Mouse (Mus musculus): Measurements from ENCODE around the gene Pcgf5. TPM values are rescaled to one million over a fixed set of nuclear protein-coding genes. Genes with fewer than 3 reads are reported as not detected.

Gene Pcgf5
- polyA plus RNA-seq (2016; fragmentation: Nextera tagmentation; extraction: Ambion mirVana), result 9.8 and 10.1 TPM in 2 replicates

DNA sequence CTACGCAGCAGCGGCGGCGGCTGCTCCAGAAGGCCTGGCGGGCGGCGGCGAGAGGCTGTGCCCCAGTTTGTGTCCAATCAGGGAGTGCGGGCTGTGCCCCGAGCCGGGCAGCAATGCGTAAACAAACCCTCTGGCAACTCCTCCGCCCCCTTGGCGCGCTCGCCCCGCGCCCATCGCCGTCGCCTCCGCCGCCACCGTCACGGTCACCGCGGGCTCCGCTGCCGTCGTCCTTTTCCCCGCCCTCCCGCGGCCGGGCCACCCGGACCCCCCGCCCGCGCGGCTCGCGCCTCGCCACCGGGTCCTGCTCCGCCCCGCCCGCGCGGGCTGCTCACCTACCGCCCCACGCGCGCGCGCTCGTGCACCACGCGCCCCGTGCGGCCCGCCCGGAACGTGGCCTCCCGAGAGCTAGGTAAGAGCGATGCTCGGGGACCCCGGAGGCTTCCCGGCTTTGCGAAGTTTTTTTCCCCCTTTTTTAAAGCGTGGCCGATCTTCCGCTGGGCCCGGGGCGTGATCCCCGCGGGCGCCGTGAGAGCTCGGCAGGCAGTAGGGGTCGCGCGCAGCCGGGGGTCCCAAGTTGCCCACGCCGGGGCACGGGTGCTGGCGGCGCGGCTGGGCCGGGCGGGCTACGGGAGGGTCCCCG is at the start of gene Pcgf5:
Gene Pcgf5, plus strand, starts transcription at position 149 of the 640 bp plus-strand sequence.
- peak within 1 kb of the TSS; percentile 100 for H3K4me2 ChIP-seq (replicated peaks)
- H3K27me3 ChIP-seq, result peaks cover 50% of the 10 kb centered on the region
- H3K36me3 ChIP-seq, result no peaks in the 10 kb centered on the region
- 1% methylated on average over 77 of the region's 92 CpGs for WGBS
- H3K4me3 ChIP-seq, result peak within 1 kb of the TSS; percentile 74
- H3K27ac ChIP-seq, result no peak within 1 kb of the TSS
- H3K9me3 ChIP-seq (replicated peaks), result no peaks in the 10 kb centered on the region
- peak; percentile 79 for ATAC-seq (ENCODE audit: low FRiP score)
- no peaks in the 10 kb centered on the region for H3K4me1 ChIP-seq
- H3K9ac ChIP-seq, result peak within 1 kb of the TSS; percentile 63

DNA sequence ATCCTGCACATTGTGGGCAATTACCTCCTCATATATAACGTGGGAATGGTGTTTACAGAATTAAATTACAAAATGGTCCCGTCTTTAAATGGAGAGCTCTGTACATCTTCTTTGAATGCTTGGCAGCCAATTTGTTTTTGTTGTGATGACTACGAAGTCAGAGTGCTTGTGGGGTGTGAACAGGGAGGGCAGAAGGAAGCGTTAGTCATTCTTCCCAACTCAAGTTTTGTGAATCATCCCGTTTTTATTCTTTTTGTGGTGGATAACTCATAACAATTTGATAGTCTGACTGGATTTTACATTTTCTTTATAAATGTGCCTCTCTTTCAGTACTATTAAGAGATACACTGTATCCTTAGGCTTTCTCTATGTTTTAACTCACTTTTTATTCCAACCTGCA is 42.6 kb upstream of the Pcgf5 start:
- no peak for ATAC-seq (ENCODE audit: low FRiP score)
- 85% methylated on average over 5 of the region's 5 CpGs for WGBS
- no peaks in the 10 kb centered on the region for H3K9me3 ChIP-seq (replicated peaks)

DNA sequence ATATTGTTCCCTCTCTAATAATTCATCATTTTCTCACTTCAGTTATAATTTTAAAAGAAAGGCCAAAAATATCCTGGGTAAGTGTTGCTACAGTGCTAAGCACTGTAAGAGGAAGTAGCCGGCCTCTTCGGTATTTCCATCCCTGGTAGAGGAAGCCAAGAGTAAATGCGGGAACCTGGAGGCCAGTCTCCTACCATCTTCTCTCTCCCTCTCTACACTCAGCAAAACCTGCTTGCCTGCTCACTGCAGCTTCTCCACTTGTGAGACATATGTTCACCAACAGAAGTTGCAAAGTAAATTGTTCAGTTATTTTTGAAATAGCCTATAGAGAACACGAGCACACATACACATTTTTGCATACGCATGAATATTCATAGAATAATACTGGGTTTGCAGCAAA is 34.1 kb upstream of the Pcgf5 start:
- Histone ChIP-seq H3K27me3 (no peaks in the 10 kb centered on the region), H3K9ac (no peak overlapping the region), H3K36me3 (no peaks in the 10 kb centered on the region), H3K4me1 (no peaks in the 10 kb centered on the region), H3K9me3 (replicated peaks) (no peaks in the 10 kb centered on the region), H3K4me3 (no peak overlapping the region), H3K27ac (no peak overlapping the region), H3K4me2 (replicated peaks) (no peak overlapping the region)
- ATAC-seq (ENCODE audit: low FRiP score), result no peak
- 89% methylated on average over 5 of the region's 5 CpGs for WGBS

More for the DNA sequence above, 42.6 kb upstream of the Pcgf5 start:
- no peak overlapping the region for H3K4me3 ChIP-seq
- H3K9ac ChIP-seq, result no peak overlapping the region
- no peak overlapping the region for H3K4me2 ChIP-seq (replicated peaks)
- no peaks in the 10 kb centered on the region for H3K27me3 ChIP-seq
- no peak overlapping the region for H3K27ac ChIP-seq
- H3K36me3 ChIP-seq, result no peaks in the 10 kb centered on the region
- no peaks in the 10 kb centered on the region for H3K4me1 ChIP-seq

DNA sequence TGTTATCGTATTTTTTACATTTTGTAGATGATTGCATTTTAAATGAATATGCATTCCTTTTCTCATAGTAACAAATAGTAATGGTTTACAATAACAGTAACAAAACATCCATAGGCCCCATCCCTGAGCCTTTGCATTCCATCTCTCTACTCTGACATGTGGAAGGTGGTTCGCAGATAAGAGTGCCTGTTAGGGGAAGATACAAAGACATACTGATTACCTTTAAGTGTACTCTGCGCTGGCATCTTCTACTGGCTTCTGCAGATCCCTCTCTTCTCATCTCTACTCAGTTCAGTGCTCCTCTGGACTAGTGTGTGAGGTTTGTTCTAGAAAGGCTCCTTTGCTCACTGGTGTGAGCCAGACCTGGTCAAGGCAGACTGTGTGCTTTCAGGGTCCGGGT is 28.4 kb upstream of the Pcgf5 start:
- Histone ChIP-seq H3K4me2 (replicated peaks) (no peak overlapping the region), H3K9ac (no peak overlapping the region), H3K4me3 (no peak overlapping the region), H3K4me1 (no peaks in the 10 kb centered on the region), H3K9me3 (replicated peaks) (no peaks in the 10 kb centered on the region), H3K27ac (no peak overlapping the region), H3K36me3 (no peaks in the 10 kb centered on the region), H3K27me3 (no peaks in the 10 kb centered on the region)
- ATAC-seq (ENCODE audit: low FRiP score), result no peak
- WGBS, result 91% methylated on average over 4 of the region's 4 CpGs

DNA sequence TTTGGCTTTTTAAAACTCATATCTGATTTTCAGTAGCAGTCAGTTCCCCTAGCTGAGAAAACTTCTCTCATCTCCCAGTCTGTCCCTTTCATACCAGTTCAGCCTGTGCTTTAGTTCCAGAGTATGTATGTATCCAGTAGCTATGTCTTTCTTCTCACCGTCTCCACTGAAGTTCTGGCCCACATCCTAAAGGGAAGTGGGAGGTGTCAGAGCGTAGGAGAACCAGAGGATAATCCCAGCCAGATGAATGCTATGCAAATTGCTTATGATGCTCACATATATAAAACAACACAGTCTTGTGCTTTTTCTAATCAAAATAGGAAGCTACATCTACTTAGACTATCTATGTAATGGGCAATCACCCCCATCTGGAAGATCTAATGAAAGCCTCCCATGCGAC is 27.0 kb upstream of the Pcgf5 start:
- 92% methylated on average over 3 of the region's 3 CpGs for WGBS
- H3K9me3 ChIP-seq (replicated peaks), result no peaks in the 10 kb centered on the region
- ATAC-seq (ENCODE audit: low FRiP score), result no peak

DNA sequence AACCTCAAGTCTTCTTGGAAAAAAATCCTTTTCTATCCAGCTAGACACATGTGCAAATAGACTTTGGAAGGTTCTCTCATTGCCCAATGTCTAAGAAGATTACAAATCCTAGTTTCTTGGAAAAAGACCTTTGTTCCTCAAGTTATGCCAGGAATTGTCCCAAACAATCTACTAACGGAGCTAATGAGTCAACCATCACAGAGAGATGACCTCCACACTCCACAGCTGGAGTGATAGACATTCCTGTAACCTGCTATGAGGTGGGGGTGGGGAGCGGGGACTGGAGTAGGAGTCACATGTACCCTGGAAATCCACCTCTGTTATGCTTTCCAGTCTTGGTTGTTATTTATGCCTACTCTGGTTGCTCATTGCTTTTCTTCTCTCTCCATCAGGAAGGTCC is 24.8 kb upstream of the Pcgf5 start:
- Histone ChIP-seq H3K27ac (no peak overlapping the region), H3K4me3 (no peak overlapping the region), H3K4me2 (replicated peaks) (no peak overlapping the region), H3K9me3 (replicated peaks) (no peaks in the 10 kb centered on the region), H3K9ac (no peak overlapping the region), H3K4me1 (no peaks in the 10 kb centered on the region), H3K36me3 (no peaks in the 10 kb centered on the region), H3K27me3 (no peaks in the 10 kb centered on the region)
- ATAC-seq (ENCODE audit: low FRiP score), result no peak
- WGBS, result 73% methylated on average over 2 of the region's 2 CpGs

More for the DNA sequence above, 27.0 kb upstream of the Pcgf5 start:
- Histone ChIP-seq H3K4me2 (replicated peaks) (no peak overlapping the region), H3K36me3 (no peaks in the 10 kb centered on the region), H3K4me3 (no peak overlapping the region), H3K9ac (no peak overlapping the region), H3K27me3 (no peaks in the 10 kb centered on the region), H3K27ac (no peak overlapping the region), H3K4me1 (no peaks in the 10 kb centered on the region)

DNA sequence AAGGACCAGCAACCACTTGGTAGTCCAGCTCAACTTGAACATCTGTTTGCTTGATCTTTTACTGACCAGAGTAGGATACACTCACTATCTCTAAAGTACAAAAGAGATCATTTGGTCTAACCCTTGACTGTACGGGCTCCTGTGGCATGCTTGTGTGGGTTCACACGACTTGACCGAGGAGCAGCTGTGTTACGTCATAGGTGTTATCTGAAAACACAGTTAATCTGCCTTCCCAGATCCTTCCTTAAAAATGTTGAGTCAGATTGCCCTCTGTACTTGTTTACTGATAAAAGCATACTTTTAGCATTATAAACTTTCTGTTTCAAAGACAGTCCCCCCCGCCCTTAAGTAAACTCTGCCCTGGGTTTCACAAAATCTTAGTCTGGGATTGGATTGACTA is 19.4 kb upstream of the Pcgf5 start:
- Histone ChIP-seq H3K27ac (no peak overlapping the region), H3K27me3 (no peaks in the 10 kb centered on the region), H3K9ac (no peak overlapping the region), H3K9me3 (replicated peaks) (no peaks in the 10 kb centered on the region), H3K4me3 (no peak overlapping the region), H3K36me3 (no peaks in the 10 kb centered on the region), H3K4me1 (no peaks in the 10 kb centered on the region), H3K4me2 (replicated peaks) (no peak overlapping the region)
- 86% methylated on average over 5 of the region's 5 CpGs for WGBS
- ATAC-seq (ENCODE audit: low FRiP score), result no peak

DNA sequence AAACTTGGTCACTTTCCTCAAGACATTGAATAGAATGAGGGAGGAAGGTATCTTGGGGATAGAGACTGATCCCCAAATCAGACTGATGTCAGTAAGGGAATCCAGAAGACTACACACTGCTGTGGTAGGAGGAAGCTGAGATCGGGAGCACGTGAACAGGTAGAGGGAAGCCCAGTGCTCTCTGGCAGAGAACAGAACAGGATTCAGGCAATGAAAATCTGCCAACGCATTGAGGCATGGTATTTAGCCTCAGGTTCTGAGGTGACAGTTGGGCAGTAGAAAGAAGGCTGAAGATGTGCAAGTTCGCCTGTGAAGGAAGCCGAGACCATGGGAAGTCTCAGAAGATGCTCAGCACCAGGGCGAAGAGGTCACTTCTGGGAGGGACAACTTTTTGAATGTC is 733 bp upstream of the Pcgf5 start:
- ATAC-seq (ENCODE audit: low FRiP score), result no peak
- Histone ChIP-seq H3K4me1 (no peaks in the 10 kb centered on the region), H3K9ac (no peak overlapping the region), H3K9me3 (replicated peaks) (no peaks in the 10 kb centered on the region), H3K4me3 (no peak overlapping the region; the same call in 1 of the 2 replicates), H3K27me3 (peaks cover 50% of the 10 kb centered on the region), H3K36me3 (no peaks in the 10 kb centered on the region), H3K4me2 (replicated peaks) (peak overlapping the region; percentile 100), H3K27ac (no peak overlapping the region)
- WGBS, result 25% methylated on average over 6 of the region's 6 CpGs

DNA sequence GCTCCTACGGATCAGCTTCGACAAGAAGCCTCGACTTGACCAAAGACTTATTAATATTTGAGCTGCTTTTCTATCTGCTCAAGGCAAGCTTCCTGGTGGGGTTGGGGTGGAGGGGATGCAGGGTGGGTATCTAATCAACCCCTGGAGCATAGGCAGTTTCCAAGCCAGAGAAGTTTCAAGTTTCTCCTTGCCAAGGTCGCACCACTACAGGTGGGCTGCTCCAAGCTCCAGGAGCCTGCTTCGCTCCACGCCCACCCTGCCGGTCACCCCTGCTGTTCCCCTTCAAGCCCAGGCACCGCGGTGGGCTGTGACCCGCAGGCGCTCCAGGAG is 313 bp upstream of the Pcgf5 start:
- H3K27me3 ChIP-seq, result peaks cover 50% of the 10 kb centered on the region
- no peak; the same call in 1 of the 2 replicates for ATAC-seq (ENCODE audit: low FRiP score)
- no peak overlapping the region for H3K27ac ChIP-seq
- H3K36me3 ChIP-seq, result no peaks in the 10 kb centered on the region
- H3K4me3 ChIP-seq, result peak overlapping the region; percentile 74
- whole genome bisulfite sequencing, result 1% methylated on average over 11 of the region's 11 CpGs
- peak overlapping the region; percentile 63 for H3K9ac ChIP-seq
- H3K4me1 ChIP-seq, result no peaks in the 10 kb centered on the region
- no peaks in the 10 kb centered on the region for H3K9me3 ChIP-seq (replicated peaks)
- peak overlapping the region; percentile 100 for H3K4me2 ChIP-seq (replicated peaks)

DNA sequence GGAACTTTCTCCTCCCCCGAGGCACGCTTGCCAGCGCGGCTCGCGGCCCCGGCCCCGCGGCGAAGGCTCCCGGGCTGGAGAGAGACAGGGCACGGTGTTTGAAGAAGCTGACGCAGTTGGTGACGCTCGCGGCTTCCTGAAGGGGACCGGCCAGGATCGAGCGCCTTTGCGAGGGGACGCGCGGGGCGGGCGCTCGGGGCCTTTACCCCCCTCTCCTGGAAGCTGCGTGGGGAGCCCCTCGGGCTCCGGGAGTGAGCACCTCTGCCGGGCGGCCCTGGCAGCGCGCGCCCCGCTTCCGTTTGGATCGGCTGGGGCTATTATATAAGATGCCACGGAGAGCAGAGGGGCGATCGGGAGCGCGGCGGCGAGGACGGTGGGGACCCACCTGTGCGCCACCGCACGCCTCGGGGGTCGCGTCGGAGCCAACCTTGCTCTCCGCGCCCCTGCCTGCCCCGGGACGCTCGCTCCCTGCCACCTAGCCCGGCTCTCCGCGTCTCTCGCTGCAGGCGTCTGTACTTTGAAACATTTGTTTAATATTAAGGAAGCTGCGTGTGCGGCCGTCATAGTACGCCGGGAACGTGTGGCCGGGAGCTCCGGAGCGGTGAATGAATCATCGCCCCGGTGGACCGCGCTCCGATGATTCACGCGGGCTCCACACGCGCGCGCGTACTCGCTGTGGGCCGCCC is 835 bp downstream of the Pcgf5 start:
- ATAC-seq (ENCODE audit: low FRiP score), result peak; percentile 84
- Histone ChIP-seq H3K9me3 (replicated peaks) (no peaks in the 10 kb centered on the region), H3K9ac (peak overlapping the region; percentile 63), H3K4me1 (no peaks in the 10 kb centered on the region), H3K4me3 (peak overlapping the region; percentile 74), H3K27me3 (peaks cover 50% of the 10 kb centered on the region), H3K27ac (no peak overlapping the region), H3K36me3 (no peaks in the 10 kb centered on the region), H3K4me2 (replicated peaks) (peak overlapping the region; percentile 100)
- under 1% methylated on average over 84 of the region's 85 CpGs for WGBS

DNA sequence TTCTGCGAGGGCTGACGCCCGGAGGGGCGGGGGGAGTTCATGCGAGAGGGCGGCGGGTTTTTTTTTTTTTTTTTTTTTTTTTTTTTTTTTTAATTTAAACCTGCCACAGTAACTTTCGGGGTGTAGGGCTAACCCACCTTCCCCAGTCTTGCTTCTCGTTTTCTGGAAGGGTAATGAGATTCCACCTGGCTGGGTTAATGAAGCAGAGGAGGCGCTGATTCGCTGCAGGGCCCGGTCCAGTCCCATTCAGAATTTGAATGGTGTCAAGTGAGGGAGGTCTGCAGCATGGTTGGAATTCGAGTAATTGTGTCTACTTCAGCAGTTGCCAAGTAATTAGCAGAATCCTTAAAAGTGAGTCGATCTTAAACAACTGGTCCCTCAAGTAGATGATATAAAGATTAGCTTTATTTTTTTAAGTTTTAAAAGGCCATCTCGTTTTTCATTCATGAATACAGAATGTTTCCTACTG is 1.4 kb downstream of the Pcgf5 start:
- no peak overlapping the region for H3K27ac ChIP-seq
- no peaks in the 10 kb centered on the region for H3K9me3 ChIP-seq (replicated peaks)
- ATAC-seq (ENCODE audit: low FRiP score), result no peak
- H3K9ac ChIP-seq, result peak overlapping the region; percentile 63; the same call in 1 of the 2 replicates
- H3K4me1 ChIP-seq, result no peaks in the 10 kb centered on the region
- H3K4me2 ChIP-seq (replicated peaks), result peak overlapping the region; percentile 100
- 3% methylated on average over 15 of the region's 15 CpGs for WGBS
- H3K27me3 ChIP-seq, result peaks cover 50% of the 10 kb centered on the region
- H3K36me3 ChIP-seq, result no peaks in the 10 kb centered on the region
- H3K4me3 ChIP-seq, result peak overlapping the region; percentile 74

DNA sequence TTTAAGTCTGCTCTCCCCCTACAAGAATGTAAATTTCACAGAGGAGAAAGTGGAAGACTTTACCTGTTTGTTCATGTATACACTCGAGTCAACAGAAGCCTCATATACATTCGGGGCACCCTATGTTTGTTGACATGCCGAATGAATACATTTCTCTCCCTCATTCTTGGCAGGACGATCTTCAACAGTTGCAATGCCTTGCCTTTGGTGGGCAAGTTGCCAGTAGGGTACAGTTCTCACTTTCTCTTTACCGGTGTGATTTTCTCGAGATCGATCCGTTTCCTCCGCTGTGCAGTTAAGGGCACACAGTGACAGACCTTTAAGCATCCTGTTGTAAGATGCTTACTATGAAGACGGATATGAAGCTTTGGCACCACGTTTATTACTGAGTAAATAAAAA is 2.1 kb downstream of the Pcgf5 start:
- no peak overlapping the region for H3K9ac ChIP-seq
- no peak overlapping the region for H3K4me2 ChIP-seq (replicated peaks)
- no peaks in the 10 kb centered on the region for H3K9me3 ChIP-seq (replicated peaks)
- no peak overlapping the region for H3K27ac ChIP-seq
- H3K27me3 ChIP-seq, result peaks cover 50% of the 10 kb centered on the region
- WGBS, result 82% methylated on average over 11 of the region's 11 CpGs
- no peaks in the 10 kb centered on the region for H3K4me1 ChIP-seq
- H3K4me3 ChIP-seq, result no peak overlapping the region
- no peaks in the 10 kb centered on the region for H3K36me3 ChIP-seq
- no peak for ATAC-seq (ENCODE audit: low FRiP score)

DNA sequence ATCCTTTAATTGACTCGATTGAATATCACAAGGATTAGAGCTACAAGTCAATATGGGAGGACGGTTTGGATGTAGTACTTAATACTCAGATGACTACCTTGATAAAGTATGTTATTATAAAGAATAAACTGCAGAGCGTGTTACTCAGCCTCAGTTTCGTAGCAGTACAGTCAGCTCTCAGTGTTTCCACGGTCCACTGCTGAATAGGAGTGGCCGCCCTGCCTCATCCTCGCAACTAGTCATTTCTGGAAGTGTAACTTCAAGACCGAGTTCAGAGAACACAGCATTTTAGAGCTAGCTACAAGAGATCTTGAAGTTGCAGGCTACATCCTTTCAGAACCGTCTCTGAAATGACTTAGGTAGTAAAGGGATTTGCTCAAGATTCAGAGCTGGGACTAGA is 2.8 kb downstream of the Pcgf5 start:
- no peaks in the 10 kb centered on the region for H3K9me3 ChIP-seq (replicated peaks)
- no peak overlapping the region for H3K4me2 ChIP-seq (replicated peaks)
- no peak overlapping the region for H3K9ac ChIP-seq
- peaks cover 49% of the 10 kb centered on the region for H3K27me3 ChIP-seq
- H3K36me3 ChIP-seq, result no peaks in the 10 kb centered on the region
- H3K4me3 ChIP-seq, result no peak overlapping the region
- no peak for ATAC-seq (ENCODE audit: low FRiP score)
- H3K4me1 ChIP-seq, result no peaks in the 10 kb centered on the region
- H3K27ac ChIP-seq, result no peak overlapping the region
- 91% methylated on average over 9 of the region's 9 CpGs for WGBS
